Mouse (Mus musculus): ENCODE data around the gene Fam111a. TPM values are rescaled to one million over a fixed set of nuclear protein-coding genes. Genes with fewer than 3 reads are reported as not detected.

Fam111a gene
- total and polyA plus RNA-seq, 3 experiments = 47.6 to 103 (median 92.6) TPM

- Histone ChIP-seq H3K4me1 (ENCODE audit: control insufficient read depth in 1 of 2, insufficient read depth in 2 of 2) (0 out of 4 replicates have a peak, but pooled peaks cover 0 to 2% of the 10 kb centered on the region in 2 experiments), H3K27me3 (replicated peaks) (no peaks in the 10 kb centered on the region), H3K79me2 (replicated peaks; ENCODE audit: control insufficient read depth, extremely low read depth, insufficient read depth, poor library complexity, severe bottlenecking) (no peaks in the 10 kb centered on the region), H3K4me2 (ENCODE audit: insufficient read depth, low read depth, poor library complexity, severe bottlenecking) (peak within 1 kb of the TSS; percentile 50; the same call in 1 of the 2 replicates), H3K4me3 (replicated peaks in 1 of 3; ENCODE audit: low read depth in 2 of 3, low read length in 2 of 3, poor library complexity in 1 of 3) (no peak within 1 kb of the TSS), H3K27ac (ENCODE audit: insufficient read depth, low read depth) (no peak within 1 kb of the TSS), H3K9me3 (replicated peaks; ENCODE audit: low read length) (no peaks in the 10 kb centered on the region), H3K36me3 (replicated peaks in 1 of 2; ENCODE audit: control insufficient read depth in 1 of 2, insufficient read depth in 1 of 2, low read length in 1 of 2) (no peaks in the 10 kb centered on the region), H3K9ac (ENCODE audit: insufficient read depth, low read depth) (no peak within 1 kb of the TSS)
- no peak for DNase-seq (ENCODE audit: extremely low read depth)
- TF ChIP-seq POLR2A (IDR thresholded peaks at IDR 0.05; ENCODE audit: low read depth, low read length) (no peak), JUND (conservative IDR thresholded peaks at IDR 0.05; ENCODE audit: low read depth, low read length) (no peak), ELF1 (IDR thresholded peaks at IDR 0.05; ENCODE audit: low read depth, low read length) (no peak), MAZ (IDR thresholded peaks at IDR 0.05; ENCODE audit: low read depth, low read length) (no peak), POLR2AphosphoS2 (IDR thresholded peaks at IDR 0.05; ENCODE audit: low read depth, low read length) (no peak), SIN3A (IDR thresholded peaks at IDR 0.05; ENCODE audit: low read length) (no peak), USF2 (conservative IDR thresholded peaks at IDR 0.05; ENCODE audit: low read depth, low read length) (no peak), GABPA (IDR thresholded peaks at IDR 0.05; ENCODE audit: insufficient replicate concordance, low read depth, low read length) (no peak), SMC3 (IDR thresholded peaks at IDR 0.05; ENCODE audit: low read depth, low read length) (no peak), ZNF384 (IDR thresholded peaks at IDR 0.05; ENCODE audit: low read depth, low read length) (no peak), RAD21 (IDR thresholded peaks at IDR 0.05; ENCODE audit: low read depth, low read length) (no peak), MEF2A (IDR thresholded peaks at IDR 0.05; ENCODE audit: borderline replicate concordance, low read depth, low read length) (no peak), E2F4 (IDR thresholded peaks at IDR 0.05; ENCODE audit: insufficient replicate concordance, low read depth, low read length) (no peak), MAX (IDR thresholded peaks at IDR 0.05; ENCODE audit: low read length) (no peak), IRF4 (IDR thresholded peaks at IDR 0.05; ENCODE audit: low read depth, low read length) (no peak)
- dilution Hi-C loops (cut with MboI; ENCODE audit: extremely low pct_ligation_motif_present, extremely low pct_unique_long_range_greater_than_20kb, low sequenced_read_pairs) = no loop called here
- in situ Hi-C loops (cut with MboI; ENCODE audit: low pct_ligation_motif_present, low pct_unique_long_range_greater_than_20kb, low sequenced_read_pairs) = no loop called here
Measured at GRCm38 (mm10) chr19:12633176-12633575, 87.6 kb downstream of the Fam111a start, which contains the start of gene Glyat. TSS of gene Glyat (plus strand) at chr19:12633308.

GRCm38 (mm10) chr19:12634259-12634658, 88.7 kb downstream of the Fam111a start:
- DNase-seq (ENCODE audit: extremely low read depth) = no peak
- H3K4me2 ChIP-seq (ENCODE audit: insufficient read depth, low read depth, poor library complexity, severe bottlenecking) = no peak overlapping the region
- no peak overlapping the region for H3K4me3 ChIP-seq (replicated peaks in 1 of 3; ENCODE audit: low read depth in 2 of 3, low read length in 2 of 3, poor library complexity in 1 of 3)
- dilution Hi-C loops (cut with MboI; ENCODE audit: extremely low pct_ligation_motif_present, extremely low pct_unique_long_range_greater_than_20kb, low sequenced_read_pairs) (no loop called here), in situ Hi-C loops (cut with MboI; ENCODE audit: low pct_ligation_motif_present, low pct_unique_long_range_greater_than_20kb, low sequenced_read_pairs) (no loop called here)
- 0 out of 4 replicates have a peak, but pooled peaks cover 0 to 2% of the 10 kb centered on the region in 2 experiments for H3K4me1 ChIP-seq (ENCODE audit: control insufficient read depth in 1 of 2, insufficient read depth in 2 of 2)
- no peak overlapping the region for H3K9ac ChIP-seq (ENCODE audit: insufficient read depth, low read depth)
- no peak overlapping the region for H3K27ac ChIP-seq (ENCODE audit: insufficient read depth, low read depth)
- no peaks in the 10 kb centered on the region for H3K27me3 ChIP-seq (replicated peaks)
- H3K36me3 ChIP-seq (replicated peaks in 1 of 2; ENCODE audit: control insufficient read depth in 1 of 2, insufficient read depth in 1 of 2, low read length in 1 of 2) = no peaks in the 10 kb centered on the region
- H3K79me2 ChIP-seq (replicated peaks; ENCODE audit: control insufficient read depth, extremely low read depth, insufficient read depth, poor library complexity, severe bottlenecking) = no peaks in the 10 kb centered on the region
- H3K9me3 ChIP-seq (replicated peaks; ENCODE audit: low read length) = no peaks in the 10 kb centered on the region
- TF ChIP-seq ZC3H11A (IDR thresholded peaks at IDR 0.05; ENCODE audit: low read depth, low read length) (no peak), CTCF (conservative IDR thresholded peaks at IDR 0.05 in 1 of 2, IDR thresholded peaks at IDR 0.05 in 1 of 2; ENCODE audit: low read depth in 2 of 2, low read length in 2 of 2) (no peak), RCOR1 (conservative IDR thresholded peaks at IDR 0.05; ENCODE audit: low read depth, low read length) (no peak), CHD1 (IDR thresholded peaks at IDR 0.05; ENCODE audit: low read depth, low read length) (no peak), JUND (conservative IDR thresholded peaks at IDR 0.05; ENCODE audit: low read depth, low read length) (no peak), RAD21 (IDR thresholded peaks at IDR 0.05; ENCODE audit: low read depth, low read length) (no peak), TBP (conservative IDR thresholded peaks at IDR 0.05; ENCODE audit: low read depth, low read length) (no peak), POLR2AphosphoS2 (IDR thresholded peaks at IDR 0.05; ENCODE audit: low read depth, low read length) (no peak), MAZ (IDR thresholded peaks at IDR 0.05; ENCODE audit: low read depth, low read length) (no peak), E2F4 (IDR thresholded peaks at IDR 0.05; ENCODE audit: insufficient replicate concordance, low read depth, low read length) (no peak), EP300 (IDR thresholded peaks at IDR 0.05; ENCODE audit: low read length) (no peak), CHD2 (IDR thresholded peaks at IDR 0.05; ENCODE audit: low read length) (no peak), KAT2A (IDR thresholded peaks at IDR 0.05; ENCODE audit: insufficient replicate concordance, low read length) (no peak), MAX (IDR thresholded peaks at IDR 0.05; ENCODE audit: low read length) (no peak), MYC (IDR thresholded peaks at IDR 0.05; ENCODE audit: low read depth, low read length) (no peak), HCFC1 (IDR thresholded peaks at IDR 0.05; ENCODE audit: low read depth, low read length) (no peak), UBTF (IDR thresholded peaks at IDR 0.05; ENCODE audit: low read depth, low read length) (no peak)
